Mouse (Mus musculus) CD4-positive, CD25-positive, alpha-beta regulatory T cell, adult 4 months (primary cell): Measurements from ENCODE around the gene Fbxl2. TPM values are rescaled to one million over a fixed set of nuclear protein-coding genes. Genes with fewer than 3 reads are reported as not detected.

Source experiments
- ATAC-seq: one replicate; pipeline ENCODE4 v1.8.0; 2017
- polyA plus RNA-seq, 2 experiments: library from polyadenylated mRNA; unstranded; fragments of 100-300 nt; shearing (Covaris generic); gene quantifications; one replicate each; pipeline ENCODE4 v1.2.1; 2017

Gene Fbxl2
- polyA plus RNA-seq, 2 experiments from 2014 or later = 0.68 to 1.9 TPM

- ATAC-seq = peak; percentile 47
Observed at GRCm38 (mm10) chr9:114016402-114016801, 29.6 kb downstream of the Fbxl2 start.

- no peak for ATAC-seq
Observed at GRCm38 (mm10) chr9:114015724-114016123, 30.3 kb downstream of the Fbxl2 start.

- ATAC-seq = no peak
Observed at GRCm38 (mm10) chr9:114014034-114014433, 32.0 kb downstream of the Fbxl2 start.

GRCm38 (mm10) chr9:114011203-114011602, 34.8 kb downstream of the Fbxl2 start:
- no peak for ATAC-seq

- ATAC-seq = no peak
Observed at GRCm38 (mm10) chr9:114009526-114009925, 36.5 kb downstream of the Fbxl2 start.

GRCm38 (mm10) chr9:114007850-114008350, 38.1 kb downstream of the Fbxl2 start:
- no peak for ATAC-seq

- ATAC-seq = no peak
Observed at GRCm38 (mm10) chr9:114006801-114007200, 39.2 kb downstream of the Fbxl2 start.

GRCm38 (mm10) chr9:113998311-113998710, 47.7 kb downstream of the Fbxl2 start:
- no peak for ATAC-seq

- no peak for ATAC-seq
Observed at GRCm38 (mm10) chr9:113992810-113993209, 53.2 kb downstream of the Fbxl2 start.

- ATAC-seq = peak; percentile 47
Observed at GRCm38 (mm10) chr9:113990547-113991248, 55.3 kb downstream of the Fbxl2 start.

GRCm38 (mm10) chr9:113984946-113985620, 60.9 kb downstream of the Fbxl2 start:
- ATAC-seq = no peak

GRCm38 (mm10) chr9:113982883-113983670, 62.9 kb downstream of the Fbxl2 start:
- ATAC-seq = no peak

GRCm38 (mm10) chr9:113982451-113982850, 63.5 kb downstream of the Fbxl2 start:
- no peak for ATAC-seq

- ATAC-seq = no peak
Observed at GRCm38 (mm10) chr9:113981099-113981880, 64.7 kb downstream of the Fbxl2 start.

GRCm38 (mm10) chr9:113979356-113979755, 66.6 kb downstream of the Fbxl2 start:
- no peak for ATAC-seq

GRCm38 (mm10) chr9:113978656-113979055, 67.3 kb downstream of the Fbxl2 start:
- ATAC-seq = no peak

GRCm38 (mm10) chr9:113977225-113977840, 68.7 kb downstream of the Fbxl2 start:
- ATAC-seq = no peak

- no peak for ATAC-seq
Observed at GRCm38 (mm10) chr9:113976264-113976663, 69.7 kb downstream of the Fbxl2 start.

- no peak for ATAC-seq
Observed at GRCm38 (mm10) chr9:113975442-113975841, 70.5 kb downstream of the Fbxl2 start.

GRCm38 (mm10) chr9:113974945-113975344, 71.0 kb downstream of the Fbxl2 start:
- no peak for ATAC-seq

- ATAC-seq = no peak
Observed at GRCm38 (mm10) chr9:113973857-113974256, 72.1 kb downstream of the Fbxl2 start.

GRCm38 (mm10) chr9:113971615-113972014, 74.4 kb downstream of the Fbxl2 start:
- ATAC-seq = no peak
